Mouse (Mus musculus) MEL (cell line): Measurements from ENCODE around the gene Xpo6. TPM values are rescaled to one million over a fixed set of nuclear protein-coding genes. Genes with fewer than 3 reads are reported as not detected.

ENCODE experiments used
- DNase-seq: peaks from one replicate; pipeline ENCODE4 v3.0.0; 2011; ENCODE audit warnings: low read depth, low spot score
- H3K27ac ChIP-seq: 2 replicates; pipeline ENCODE4 v1.5.1; 2012; ENCODE audit warnings: low read depth, mild to moderate bottlenecking, control low read depth, low read length, moderate library complexity; ENCODE audit not compliant: control insufficient read depth
- H3K27me3 ChIP-seq, 2 experiments: fragments of 150-350 bp in 1 of 2; sonication (generic) in 1 of 2; 2 replicates each; pipeline ENCODE4 v1.6.1; 2012; ENCODE audit warnings: low read length in 2 of 2, mild to moderate bottlenecking in 2 of 2, improper control_type of control experiment in 1 of 2, moderate library complexity in 1 of 2; ENCODE audit not compliant: insufficient read depth in 2 of 2, control insufficient read depth in 1 of 2
- H3K36me3 ChIP-seq, 2 experiments: 2 replicates each; pipeline ENCODE4 v1.6.1; 2012 to 2014; ENCODE audit warnings: low read length in 2 of 2, improper control_type of control experiment in 1 of 2, inconsistent platforms in 1 of 2, mild to moderate bottlenecking in 1 of 2; ENCODE audit not compliant: insufficient read depth in 2 of 2, control insufficient read depth in 1 of 2
- H3K4me1 ChIP-seq, 2 experiments: fragments of 150-350 bp in 1 of 2; sonication (generic) in 1 of 2; 2 replicates each; pipeline ENCODE4 v1.6.1; 2012; ENCODE audit warnings: low read length in 2 of 2, improper control_type of control experiment in 1 of 2, mild to moderate bottlenecking in 1 of 2; ENCODE audit not compliant: insufficient read depth in 2 of 2, control insufficient read depth in 1 of 2
- H3K4me3 ChIP-seq, 2 experiments: fragments of 150-350 bp in 1 of 2; sonication (generic) in 1 of 2; 2 replicates each; pipeline ENCODE4 v1.5.1; 2012; ENCODE audit warnings: low read depth in 2 of 2, low read length in 2 of 2, mild to moderate bottlenecking in 2 of 2, moderate library complexity in 2 of 2, control low read depth in 1 of 2, improper control_type of control experiment in 1 of 2; ENCODE audit not compliant: control insufficient read depth in 1 of 2, insufficient read depth in 1 of 2
- H3K79me2 ChIP-seq: 2 replicates; pipeline ENCODE4 v1.6.1; 2012; ENCODE audit warnings: mild to moderate bottlenecking, low read length, moderate library complexity; ENCODE audit not compliant: control insufficient read depth, poor library complexity, insufficient read depth
- H3K9ac ChIP-seq: 2 replicates; pipeline ENCODE4 v1.6.1; 2012; ENCODE audit warnings: low read depth, mild to moderate bottlenecking, control low read depth, low read length, moderate library complexity; ENCODE audit not compliant: control insufficient read depth, poor library complexity, severe bottlenecking
- H3K9me3 ChIP-seq: fragments of 150-350 bp; sonication (generic); replicated peaks from 2 replicates; pipeline ENCODE4 v1.6.1; 2012; ENCODE audit warnings: mild to moderate bottlenecking, low read length, improper control_type of control experiment, moderate library complexity; ENCODE audit not compliant: insufficient read depth
- CTCF ChIP-seq, 3 experiments: IDR thresholded peaks in 2 of 3; conservative IDR thresholded peaks in 1 of 3; 2 replicates each; pipeline ENCODE4 v1.5.1; 2011 to 2012; ENCODE audit warnings: low read length in 3 of 3, low read depth in 2 of 3, mild to moderate bottlenecking in 2 of 3, improper control_type of control experiment in 1 of 3, inconsistent platforms in 1 of 3, mixed read lengths in 1 of 3, moderate library complexity in 1 of 3; ENCODE audit not compliant: control insufficient read depth in 1 of 3, insufficient read depth in 1 of 3, poor library complexity in 1 of 3, severe bottlenecking in 1 of 3
- EP300 ChIP-seq, 2 experiments: IDR thresholded peaks; 2 replicates each; pipeline ENCODE4 v1.6.1; 2011; ENCODE audit warnings: improper control_type of control experiment in 2 of 2, low read length in 2 of 2, low read depth in 1 of 2, mild to moderate bottlenecking in 1 of 2
- GATA1 ChIP-seq: IDR thresholded peaks from 2 replicates; pipeline ENCODE4 v1.6.1; 2011; ENCODE audit warnings: low read depth, low read length, improper control_type of control experiment
- JUND ChIP-seq: IDR thresholded peaks from 2 replicates; pipeline ENCODE4 v1.6.1; 2011; ENCODE audit warnings: low read depth, mild to moderate bottlenecking, improper control_type of control experiment, low read length
- MAFK ChIP-seq: IDR thresholded peaks from 2 replicates; pipeline ENCODE4 v1.6.1; 2011; ENCODE audit warnings: low read depth, mild to moderate bottlenecking, low read length, improper control_type of control experiment, borderline replicate concordance
- MEF2A ChIP-seq: IDR thresholded peaks from 2 replicates; pipeline ENCODE4 v1.6.1; 2014; ENCODE audit warnings: low read depth, mild to moderate bottlenecking, inconsistent platforms, low read length, improper control_type of control experiment; ENCODE audit not compliant: poor library complexity, insufficient replicate concordance, severe bottlenecking; ENCODE audit errors: extremely low read depth
- NELFE ChIP-seq: IDR thresholded peaks from 2 replicates; pipeline ENCODE4 v1.6.1; 2011; ENCODE audit warnings: low read depth, low read length, improper control_type of control experiment
- POLR2AphosphoS5 ChIP-seq: IDR thresholded peaks from 2 replicates; pipeline ENCODE4 v1.6.1; 2012; ENCODE audit warnings: low read depth, borderline replicate concordance, mild to moderate bottlenecking, inconsistent platforms, low read length, moderate library complexity, mixed read lengths
- RAD21 ChIP-seq: IDR thresholded peaks from 2 replicates; pipeline ENCODE4 v1.6.1; 2011; ENCODE audit warnings: mild to moderate bottlenecking, low read depth, low read length, improper control_type of control experiment
- TBP ChIP-seq: IDR thresholded peaks from 2 replicates; pipeline ENCODE4 v1.8.0; 2011; ENCODE audit warnings: low read depth, low read length, improper control_type of control experiment
- ZKSCAN1 ChIP-seq: IDR thresholded peaks from 2 replicates; pipeline ENCODE4 v1.6.1; 2012; ENCODE audit warnings: low read depth, mild to moderate bottlenecking, inconsistent platforms, low read length, improper control_type of control experiment, moderate library complexity
- ZMIZ1 ChIP-seq: IDR thresholded peaks from 2 replicates; pipeline ENCODE4 v1.6.1; 2012; ENCODE audit warnings: low read depth, mild to moderate bottlenecking, inconsistent platforms, low read length, improper control_type of control experiment, moderate library complexity
- polyA plus RNA-seq, 2 experiments: library from polyadenylated mRNA; stranded (reverse) in 1 of 2; unstranded in 1 of 2; fragments of >175 nt in 1 of 2; fragments of >200 nt in 1 of 2; gene quantifications; 2 replicates each; pipeline versions ENCODE4 v1.2.1 to v1.2.4; 2012; ENCODE audit warnings: low replicate concordance in 2 of 2, low read depth in 1 of 2; ENCODE audit not compliant: insufficient read length in 2 of 2, insufficient read depth in 1 of 2, missing spikeins in 1 of 2
- total RNA-seq: library from RNA; depleted of rRNA; stranded (reverse); fragments of 300-350 nt; gene quantifications from 2 replicates; pipeline ENCODE4 v1.2.3, GENCODE M21; 2012

Gene Xpo6
- total and polyA plus RNA-seq, 3 experiments, result 89.3 to 365 (median 197) TPM

GRCm38 (mm10) chr7:126240814-126241360, 40.6 kb upstream of the Xpo6 start:
- H3K4me3 ChIP-seq, result no peak overlapping the region
- no peak overlapping the region for H3K9ac ChIP-seq
- H3K36me3 ChIP-seq, result peaks cover 0 to 14% of the 10 kb centered on the region in 2 experiments; a peak in 2 of 4 replicates
- peaks cover 2 to 15% of the 10 kb centered on the region in 2 experiments for H3K4me1 ChIP-seq
- no peak for DNase-seq
- H3K79me2 ChIP-seq, result no peaks in the 10 kb centered on the region
- H3K9me3 ChIP-seq, result no peaks in the 10 kb centered on the region
- TF ChIP-seq TBP, result 0 out of 2 replicates have a peak, but pooled peaks have one; percentile 53
- no peak for TF ChIP-seq NELFE
- no peak for TF ChIP-seq ZKSCAN1
- no peak for TF ChIP-seq GATA1
- no peak overlapping the region for H3K27ac ChIP-seq
- peaks cover 0 to 4% of the 10 kb centered on the region in 2 experiments; a peak in 3 of 4 replicates for H3K27me3 ChIP-seq

- Histone ChIP-seq H3K27ac (no peak overlapping the region), H3K4me1 (peaks cover 8 to 15% of the 10 kb centered on the region in 2 experiments), H3K36me3 (peaks cover 0 to 18% of the 10 kb centered on the region in 2 experiments; a peak in 2 of 4 replicates), H3K4me3 (no peak overlapping the region), H3K79me2 (no peaks in the 10 kb centered on the region), H3K27me3 (no peaks in the 10 kb centered on the region; a peak in 1 of 4 replicates), H3K9ac (no peak overlapping the region), H3K9me3 (no peaks in the 10 kb centered on the region)
- TF ChIP-seq RAD21, result no peak
- TF ChIP-seq EP300 (IDR thresholded peaks at IDR 0.05; ENCODE audit: low read depth in 1 of 2, low read length in 2 of 2), result peak in 1 of 2 experiments; percentile 24; a peak in 1 of 4 replicates
- no peak for TF ChIP-seq POLR2AphosphoS5
- TF ChIP-seq, all 39 proteins: peak for 1
- DNase-seq, result peak; percentile 62
These were observed 36.5 kb upstream of the Xpo6 start for GRCm38 (mm10) chr7:126236794-126237192.

- H3K4me3 ChIP-seq, result no peak overlapping the region
- H3K9me3 ChIP-seq, result no peaks in the 10 kb centered on the region
- H3K79me2 ChIP-seq, result no peaks in the 10 kb centered on the region
- peaks cover 0 to 18% of the 10 kb centered on the region in 2 experiments; a peak in 2 of 4 replicates for H3K36me3 ChIP-seq
- no peaks in the 10 kb centered on the region; a peak in 1 of 4 replicates for H3K27me3 ChIP-seq
- no peak overlapping the region for H3K27ac ChIP-seq
- peaks cover 8 to 16% of the 10 kb centered on the region in 2 experiments for H3K4me1 ChIP-seq
- no peak for DNase-seq
- H3K9ac ChIP-seq, result no peak overlapping the region
- TF ChIP-seq MEF2A (no peak), MAFK (no peak), ZMIZ1 (no peak), GATA1 (no peak), JUND (no peak), CTCF (IDR thresholded peaks at IDR 0.05 in 2 of 3, conservative IDR thresholded peaks at IDR 0.05 in 1 of 3; ENCODE audit: control insufficient read depth in 1 of 3, insufficient read depth in 1 of 3, low read depth in 2 of 3, low read length in 3 of 3, poor library complexity in 1 of 3, severe bottlenecking in 1 of 3) (no peak)
These were observed 35.9 kb upstream of the Xpo6 start for GRCm38 (mm10) chr7:126236083-126236793.
